Mouse (Mus musculus) monocyte, adult 5-6 weeks (primary cell): Measurements from ENCODE around the gene Zfp260. TPM values are rescaled to one million over a fixed set of nuclear protein-coding genes. Genes with fewer than 3 reads are reported as not detected.
A peak's percentile ranks its signal among the peaks of the same experiment; 100 is the strongest.
"Not testable (repeated sequence)": the region's sequence is repeated elsewhere in the genome, so short reads cannot be mapped to it uniquely, and the experiment has no call there.

Experiments
- ATAC-seq: fragments of 153-309, 156-312 bp; replicated peaks from 2 replicates; pipeline ENCODE4 v1.8.0; 2017; ENCODE audit warnings: mild to moderate bottlenecking; ENCODE audit not compliant: low TSS enrichment, insufficient number of reproducible peaks, severe bottlenecking, poor library complexity, low FRiP score
- total RNA-seq: library from RNA; stranded (forward); fragments of 200-1000, 200-491, 200-594 nt; gene quantifications from 3 replicates; pipeline ENCODE4 v1.2.3, GENCODE M21; 2017

Gene Zfp260
- total RNA-seq, 1 experiment from 2014 or later: 19.3 TPM

DNA sequence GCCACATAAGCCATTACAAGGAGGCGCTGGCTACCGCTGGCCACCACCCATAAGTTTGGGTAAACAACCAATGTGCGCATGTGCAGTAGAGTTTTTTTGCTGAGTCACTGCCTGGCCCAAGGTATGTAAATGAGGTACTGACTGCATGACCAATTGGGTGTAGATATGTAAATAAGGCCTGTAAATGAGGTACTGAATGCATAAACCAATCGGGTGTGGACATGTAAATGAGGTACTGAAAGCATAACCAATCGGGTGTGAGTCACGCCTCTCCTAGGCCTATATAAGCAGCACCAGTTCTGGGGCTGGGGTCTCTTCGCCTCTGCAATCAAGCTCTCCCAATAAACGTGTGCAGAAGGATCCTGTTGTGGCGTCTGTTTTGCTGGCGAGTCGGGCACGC lies 23.4 kb downstream of the Zfp260 start:
- ATAC-seq: not testable (repeated sequence)

DNA sequence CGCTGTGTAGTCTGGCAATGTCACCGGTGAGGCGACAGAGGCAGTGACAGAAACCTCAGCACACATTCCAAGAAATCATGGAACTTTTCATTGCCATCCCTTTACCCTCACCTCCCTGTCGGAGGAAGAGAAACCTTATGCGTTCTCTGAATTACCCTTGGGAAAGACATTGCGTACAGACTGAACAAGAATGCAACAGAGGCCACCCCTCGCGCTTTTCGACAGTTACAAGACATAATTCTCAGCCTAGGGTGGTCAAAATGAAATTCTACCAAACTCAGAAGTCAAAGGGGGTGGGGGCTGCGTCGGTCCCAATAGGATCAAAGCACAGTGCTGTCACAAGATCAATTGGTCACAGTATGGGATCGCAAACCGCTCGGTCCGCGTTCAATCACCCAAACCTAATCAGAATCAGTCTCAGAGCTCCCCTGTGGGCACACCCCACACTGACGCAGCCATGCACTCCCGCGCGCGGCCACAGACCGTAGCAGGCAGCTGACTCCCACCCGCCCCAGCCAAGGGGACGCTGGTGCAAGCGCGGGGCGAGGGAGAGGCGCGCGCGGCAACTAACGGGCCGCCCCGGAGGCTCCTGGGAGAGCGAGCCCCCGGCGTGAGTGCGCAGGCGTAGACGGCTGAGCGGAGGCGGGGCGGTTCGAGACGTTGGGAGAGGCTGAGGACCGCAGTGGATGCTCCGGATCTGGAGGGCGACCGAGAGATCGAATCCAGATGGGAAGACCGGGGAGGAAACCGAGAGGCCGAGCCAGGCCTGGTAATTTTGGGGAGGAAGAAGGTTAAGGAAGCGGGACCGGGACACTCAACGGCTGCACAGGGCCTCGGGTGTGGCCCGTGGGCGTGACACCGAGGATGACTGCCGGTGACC lies 27.0 kb downstream of the Zfp260 start, which contains the start of gene Zfp382:
Zfp382 (plus strand) TSS at position 635 of the 880 bp plus-strand sequence.
- peak; percentile 88 for ATAC-seq

DNA sequence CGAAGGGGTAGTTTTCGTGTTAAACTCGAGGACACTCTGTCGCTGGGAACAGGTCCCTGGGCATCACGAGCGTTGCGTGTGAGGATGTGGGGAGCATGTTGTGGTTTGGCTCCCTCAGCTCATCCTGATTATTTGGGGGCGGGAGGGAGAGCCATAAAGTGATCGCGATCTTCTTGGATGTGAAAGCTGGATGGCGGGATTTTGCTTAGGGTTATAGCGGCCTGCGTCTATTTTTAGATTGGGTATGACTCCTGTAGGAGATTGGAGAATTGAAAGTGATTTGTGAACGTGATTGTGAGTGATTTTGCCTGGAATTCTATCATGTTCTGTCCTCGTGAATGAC lies 27.6 kb downstream of the Zfp260 start:
- ATAC-seq: no peak

DNA sequence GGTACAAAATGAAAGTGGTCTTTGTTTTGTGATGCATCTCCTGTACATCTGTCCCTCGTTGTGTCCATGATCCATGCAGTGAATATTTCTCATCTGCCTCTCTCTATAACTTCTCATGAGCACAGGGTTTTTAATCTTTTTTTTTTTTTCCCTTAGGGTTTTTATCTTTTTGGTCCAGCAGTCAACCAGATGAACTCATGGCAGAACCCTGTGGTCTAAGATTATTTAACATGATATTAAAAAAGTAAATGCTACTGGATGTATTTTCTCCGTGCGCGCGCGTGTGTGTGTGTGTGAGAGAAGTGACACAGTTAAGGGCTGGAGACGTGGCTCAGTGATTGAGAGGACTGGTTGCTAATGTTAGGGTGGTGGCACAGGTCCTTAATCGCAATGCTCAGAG lies 35.3 kb downstream of the Zfp260 start:
- no peak for ATAC-seq

DNA sequence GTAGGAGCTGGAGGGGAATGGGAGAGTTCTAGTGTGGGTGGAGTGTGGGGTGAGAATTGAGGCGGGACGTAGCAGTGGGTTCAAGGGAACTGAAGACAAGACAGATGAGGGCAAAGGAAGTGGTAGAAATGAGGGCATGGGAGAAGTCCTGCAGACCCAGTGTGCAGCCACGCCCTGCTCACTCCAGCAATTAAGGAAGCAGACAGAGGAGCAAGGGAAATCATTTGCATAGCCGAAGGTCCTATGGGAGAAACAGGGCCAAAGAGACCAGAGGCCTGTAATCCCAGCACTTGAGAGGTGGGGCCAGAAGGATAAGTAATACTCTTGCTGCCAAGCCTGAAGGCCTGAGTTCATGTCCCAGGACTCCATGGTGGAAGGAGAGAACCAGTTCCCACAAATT lies 37.8 kb downstream of the Zfp260 start:
- no peak for ATAC-seq

DNA sequence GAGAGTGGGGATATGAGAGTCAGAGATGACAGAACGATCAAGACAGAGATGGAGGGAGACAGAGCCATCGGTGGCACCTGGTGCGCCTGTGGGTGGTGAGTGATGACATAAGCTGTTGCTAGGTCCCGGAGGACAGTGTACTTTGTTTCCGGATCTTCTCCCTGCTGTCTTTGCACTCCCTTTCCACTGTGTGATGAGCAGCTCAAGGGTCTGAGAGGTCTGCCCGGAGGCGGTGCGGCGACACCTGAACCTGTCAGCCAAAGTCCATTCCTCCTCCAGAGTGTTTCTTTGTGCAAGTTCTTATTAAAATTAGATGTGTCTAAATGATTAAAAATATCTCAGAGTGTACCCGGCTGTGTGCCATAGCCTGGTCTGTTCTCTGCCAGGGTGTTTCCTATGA lies 42.2 kb downstream of the Zfp260 start:
- ATAC-seq: no peak

DNA sequence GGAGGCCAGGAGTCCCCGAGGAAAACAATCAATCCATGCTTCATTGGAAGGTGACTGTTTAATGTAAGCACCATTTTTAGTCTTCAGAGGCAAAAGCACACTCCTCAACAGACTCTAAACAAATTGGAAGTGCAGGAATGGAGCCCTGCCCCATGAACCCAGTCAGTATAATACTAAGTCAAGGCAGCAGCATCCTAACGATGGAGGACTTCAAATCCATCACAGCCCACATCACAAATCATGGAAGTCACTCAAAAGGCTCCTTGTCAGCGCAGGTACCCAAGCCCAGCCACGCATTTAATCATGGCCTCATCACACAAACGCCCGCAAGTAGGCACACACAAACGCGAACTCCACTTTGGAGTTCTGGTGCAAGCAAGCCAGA lies 48.6 kb downstream of the Zfp260 start:
- ATAC-seq: no peak

DNA sequence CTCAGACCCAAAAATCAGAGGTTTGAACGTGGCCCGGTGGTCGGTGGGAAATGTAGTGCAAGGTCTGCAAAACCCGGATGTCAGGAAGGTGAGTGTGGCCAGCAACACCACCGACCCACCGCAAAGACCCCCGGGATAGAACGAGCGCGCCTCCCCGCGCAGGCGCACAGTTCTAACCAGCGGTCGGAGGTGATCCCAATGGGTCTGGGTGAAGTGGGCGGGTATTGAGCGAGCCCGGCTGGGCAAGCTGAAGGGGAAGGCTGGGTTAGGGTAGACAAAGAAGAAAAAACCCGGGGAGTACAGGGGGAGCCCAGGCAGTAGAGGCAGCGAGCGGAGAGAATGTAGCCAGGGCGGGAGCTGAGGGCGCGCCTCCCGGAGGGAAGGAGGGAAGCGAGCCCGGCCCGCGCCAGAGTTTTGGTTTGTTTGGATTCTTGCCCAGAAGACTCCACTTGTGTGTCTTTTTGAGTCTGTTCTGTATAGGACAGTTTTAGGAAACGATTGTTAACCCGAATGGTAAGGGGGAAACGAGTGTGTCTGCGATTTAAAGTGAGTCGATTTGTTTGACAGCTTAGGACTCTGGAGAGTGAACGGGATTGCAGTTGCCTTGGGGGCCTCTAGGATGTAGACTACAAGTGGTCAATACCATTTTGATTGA lies 49.1 kb downstream of the Zfp260 start:
- ATAC-seq: no peak

DNA sequence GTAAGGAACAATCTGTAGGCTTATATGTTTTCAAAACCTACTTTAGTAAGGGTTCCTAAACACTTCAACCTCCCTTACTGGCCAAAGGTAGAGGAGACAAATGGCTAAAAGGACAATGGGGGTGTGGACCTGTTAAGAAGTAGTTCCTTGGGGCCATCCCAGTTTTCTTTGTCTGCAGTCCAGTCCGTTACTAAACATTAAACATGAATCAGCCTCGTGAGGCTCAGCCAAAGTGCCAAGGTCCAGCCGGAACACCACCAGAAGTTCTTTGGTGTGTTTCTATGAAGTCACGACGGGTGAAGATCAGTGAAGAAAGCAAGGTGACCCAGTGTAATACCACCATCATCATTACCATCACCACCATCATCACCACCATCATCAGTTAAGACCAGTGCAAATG lies 52.4 kb downstream of the Zfp260 start:
- ATAC-seq: no peak

DNA sequence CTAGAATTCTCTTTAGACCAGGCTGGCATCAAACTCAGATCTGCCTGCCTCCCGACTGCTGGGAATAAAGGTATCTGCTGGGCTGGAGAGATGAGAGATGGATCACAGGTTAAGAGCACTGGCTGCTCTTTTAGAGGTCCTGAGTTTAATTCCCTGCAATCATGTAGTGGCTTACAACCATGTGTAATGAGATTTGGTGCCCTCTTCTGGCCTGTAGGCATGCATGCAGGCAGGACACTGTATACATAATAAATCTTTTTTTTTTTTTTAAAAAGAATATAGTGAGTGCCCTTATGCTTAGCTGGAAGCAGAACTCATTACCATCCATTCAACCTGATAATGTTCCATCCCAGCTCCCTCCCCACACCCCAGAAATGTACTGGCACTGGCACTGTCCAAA lies 59.5 kb downstream of the Zfp260 start:
- ATAC-seq: no peak

DNA sequence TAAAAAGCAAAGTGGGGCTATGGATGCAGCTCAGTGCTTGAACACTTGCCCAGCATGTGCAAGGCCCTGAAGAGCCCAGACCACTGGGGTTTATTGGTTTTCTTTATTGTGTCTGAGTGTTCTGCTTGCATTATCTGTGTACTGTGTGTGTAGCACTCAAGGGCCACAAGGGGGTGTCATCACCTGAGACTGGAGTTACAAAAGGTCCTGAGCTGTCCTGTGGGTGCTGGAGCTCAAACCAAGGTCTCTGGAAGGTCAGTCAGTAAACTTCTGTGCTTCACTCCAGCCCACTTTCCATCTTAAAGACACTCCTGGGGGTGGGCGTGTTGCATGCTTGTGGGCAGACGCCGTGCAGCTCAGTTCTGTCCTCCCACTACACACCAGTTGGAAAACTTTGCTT lies 60.9 kb downstream of the Zfp260 start:
- ATAC-seq: no peak

Other genes starting within 250 kb of the Zfp260 start
- gene Zfp940, start 241.1 kb upstream of the Zfp260 start, total RNA-seq: 0.32 to 3.5 TPM (median 1.4 TPM) in 3 replicates
- 1.8 to 7.7 TPM (median 4.7 TPM) in 3 replicates for gene Zfp420, start 234.8 kb upstream of the Zfp260 start, total RNA-seq
- 4.4 to 8.6 TPM (median 5.5 TPM) in 3 replicates for gene Zfp27, start 188.2 kb upstream of the Zfp260 start, total RNA-seq
- gene Zfp383, start 186.6 kb upstream of the Zfp260 start, total RNA-seq: 0.95 to 2.2 TPM in 2 of 3 replicates, not detected in the other
- 2.3 to 8.2 TPM (median 3.1 TPM) in 3 replicates for gene Zfp74, start 140.7 kb upstream of the Zfp260 start, total RNA-seq
- 25.8 to 32.8 TPM (median 32.4 TPM) in 3 replicates for gene Zfp568, start 110.8 kb upstream of the Zfp260 start, total RNA-seq
- 0.85 to 3.6 TPM (median 1.7 TPM) in 3 replicates for gene Zfp14, start 43.4 kb upstream of the Zfp260 start, total RNA-seq
- 3.8 to 9.1 TPM (median 4.3 TPM) in 3 replicates for gene Zfp82, start 21.9 kb upstream of the Zfp260 start, total RNA-seq
- gene Gm26920, start 4.4 kb upstream of the Zfp260 start, total RNA-seq: not detected in 3 replicates
- gene Zfp566, start 4.2 kb upstream of the Zfp260 start, total RNA-seq: 0.43 to 3.1 TPM in 2 of 3 replicates, not detected in the other
- 3.6 to 16.7 TPM (median 6.6 TPM) in 3 replicates for gene Zfp382, start 27.2 kb downstream of the Zfp260 start, total RNA-seq
- gene Zfp146, start 75.0 kb downstream of the Zfp260 start, total RNA-seq: 26.9 to 47.7 TPM (median 40.3 TPM) in 3 replicates
- gene Cox7a1, start 89.4 kb downstream of the Zfp260 start, total RNA-seq: not detected in 3 replicates
- gene Capns1, start 104.0 kb downstream of the Zfp260 start, total RNA-seq: 217 to 229 TPM (median 219 TPM) in 3 replicates
- gene Polr2i, start 137.2 kb downstream of the Zfp260 start, total RNA-seq: 29.5 to 52.1 TPM (median 49.3 TPM) in 3 replicates
- gene Tbcb, start 137.5 kb downstream of the Zfp260 start, total RNA-seq: 32.7 to 60.7 TPM (median 37.0 TPM) in 3 replicates
- gene Ovol3, start 140.9 kb downstream of the Zfp260 start, total RNA-seq: not detected in 3 replicates
- gene Thap8, start 185.3 kb downstream of the Zfp260 start, total RNA-seq: 1.0 to 3.2 TPM in 2 of 3 replicates, not detected in the other
- gene Wdr62, start 185.6 kb downstream of the Zfp260 start, total RNA-seq: 1.3 to 4.7 TPM (median 3.0 TPM) in 3 replicates
- 2.2 TPM in 1 of 3 replicates, not detected in the others for gene Clip3, start 197.0 kb downstream of the Zfp260 start, total RNA-seq
- 27.8 to 47.4 TPM (median 35.8 TPM) in 3 replicates for gene Alkbh6, start 213.9 kb downstream of the Zfp260 start, total RNA-seq
- gene Syne4, start 220.0 kb downstream of the Zfp260 start, total RNA-seq: 3.0 TPM in 1 of 3 replicates, not detected in the others
- 2.2 to 10.7 TPM (median 8.0 TPM) in 3 replicates for gene E130208F15Rik, start 227.0 kb downstream of the Zfp260 start, total RNA-seq
- 11.3 to 13.7 TPM (median 11.5 TPM) in 3 replicates for gene Sdhaf1, start 229.1 kb downstream of the Zfp260 start, total RNA-seq